Mouse (Mus musculus) urinary bladder, adult 18-20 months (tissue): Measurements from ENCODE around the gene Tmpo.

Experiments used
- DNase-seq, 2 experiments: peaks; one replicate each; pipeline ENCODE4 v3.0.0; 2022; ENCODE audit warnings: low spot score in 2 of 2, mixed read lengths in 2 of 2

The Tmpo gene

GRCm38 (mm10) chr10:91180761-91181460 is at the start of gene Tmpo:
Gene Tmpo (minus strand): TSS chr10:91181315.
- no peak for DNase-seq

GRCm38 (mm10) chr10:91230400-91230799 is 49.3 kb upstream of the Tmpo start:
- no peak for DNase-seq

- no peak for DNase-seq
Observed at GRCm38 (mm10) chr10:91229518-91229961, 48.4 kb upstream of the Tmpo start.

- no peak for DNase-seq
Observed at GRCm38 (mm10) chr10:91228924-91229517, 47.9 kb upstream of the Tmpo start.

- DNase-seq, result no peak
Observed at GRCm38 (mm10) chr10:91227034-91227433, 45.9 kb upstream of the Tmpo start.

- no peak for DNase-seq
Observed at GRCm38 (mm10) chr10:91222398-91223236, 41.5 kb upstream of the Tmpo start.

- DNase-seq, result no peak
Observed at GRCm38 (mm10) chr10:91208899-91209667, 28.0 kb upstream of the Tmpo start.

- DNase-seq, result no peak
Observed at GRCm38 (mm10) chr10:91208461-91208860, 27.3 kb upstream of the Tmpo start.

- DNase-seq, result no peak
Observed at GRCm38 (mm10) chr10:91207275-91207674, 26.2 kb upstream of the Tmpo start.

- no peak for DNase-seq
Observed at GRCm38 (mm10) chr10:91205632-91206031, 24.5 kb upstream of the Tmpo start.

GRCm38 (mm10) chr10:91200581-91200980 is 19.5 kb upstream of the Tmpo start:
- DNase-seq, result no peak

- no peak for DNase-seq
Observed at GRCm38 (mm10) chr10:91199238-91199780, 18.2 kb upstream of the Tmpo start.

GRCm38 (mm10) chr10:91197704-91198103 is 16.6 kb upstream of the Tmpo start:
- no peak for DNase-seq

- DNase-seq, result no peak
Observed at GRCm38 (mm10) chr10:91196778-91197177, 15.7 kb upstream of the Tmpo start.

GRCm38 (mm10) chr10:91195680-91196079 is 14.6 kb upstream of the Tmpo start:
- no peak for DNase-seq

GRCm38 (mm10) chr10:91195091-91195490 is 14.0 kb upstream of the Tmpo start:
- DNase-seq, result no peak

- DNase-seq, result no peak
Observed at GRCm38 (mm10) chr10:91191851-91192250, 10.7 kb upstream of the Tmpo start.

- DNase-seq, result no peak
Observed at GRCm38 (mm10) chr10:91189476-91189875, 8.4 kb upstream of the Tmpo start.

GRCm38 (mm10) chr10:91188684-91189287 is 7.7 kb upstream of the Tmpo start:
- no peak for DNase-seq

GRCm38 (mm10) chr10:91187872-91188271 is 6.8 kb upstream of the Tmpo start:
- peak; percentile 67 to 69 for DNase-seq

- no peak for DNase-seq
Observed at GRCm38 (mm10) chr10:91187349-91187748, 6.2 kb upstream of the Tmpo start.
